22 mouse cellular contexts compared by ENCODE assay signal in the genomic region with DNA sequence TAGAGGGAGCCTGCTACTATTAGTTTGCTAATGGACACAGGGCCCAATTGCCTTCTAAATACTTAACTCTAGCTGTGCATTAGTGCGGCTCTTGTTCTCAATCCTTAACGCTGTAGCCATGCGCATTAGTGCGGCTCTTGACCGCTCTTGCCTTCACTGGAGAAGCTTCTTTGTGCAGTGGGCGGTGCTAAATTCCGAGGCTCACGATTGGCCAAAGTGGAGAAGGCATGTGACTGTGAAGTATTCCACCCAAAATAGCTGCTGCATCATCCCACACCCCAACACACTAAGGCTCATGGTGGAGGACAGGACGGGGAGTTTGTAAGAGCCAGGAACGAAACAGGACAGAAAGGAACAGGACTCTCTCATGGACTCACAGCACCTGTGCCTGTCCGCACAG. TPM values are rescaled to one million over a fixed set of nuclear protein-coding genes. Genes with fewer than 3 reads are reported as not detected.
A peak's percentile ranks its signal among the peaks of the same experiment; 100 is the strongest.
DNase-seq lines count a peak whose midpoint lies in the region; ATAC-seq and TF ChIP-seq lines count a peak whose summit lies in the region.
"Had no signal": no experiment of that assay in that cellular context is flagged by ENCODE, and none has a peak within 500 bp of the region (broad histone marks: within the 10 kb centered on the region; RNA-seq: fewer than 3 reads in every experiment).

No protein-coding gene starts in this region.

- no peak overlapping the region for H3K9ac ChIP-seq in heart, embryonic 12.5 days
- H3K9ac ChIP-seq in neural tube, embryonic 15.5 days (replicated peaks): no peak overlapping the region
- H3K9ac ChIP-seq in stomach, postnatal 0 days (ENCODE audit: low read length): no peak overlapping the region
- H3K9ac ChIP-seq: embryonic facial prominence, embryonic 12.5 days; forebrain, postnatal 0 days; hindbrain, embryonic 13.5 days; limb, embryonic 12.5 days; liver, embryonic 15.5 days; midbrain, embryonic 13.5 days; stomach, embryonic 15.5 days had no signal

- peak; percentile 42 for DNase-seq in heart, postnatal 4 days
- DNase-seq in neural tube, embryonic 10.5 days (ENCODE audit: extremely low spot score, low spot score): peak; percentile 11
- peak; percentile 87 for DNase-seq in R1 (ENCODE audit: low read depth, low spot score)
- no peak for DNase-seq in stomach, postnatal 0 days (ENCODE audit: low spot score)
- DNase-seq in urinary bladder, adult 2 months (ENCODE audit: low spot score): no peak
- DNase-seq: cerebellum, adult 8-10 months; forebrain, postnatal 0 days; gastrocnemius, postnatal 36 days; layer of hippocampus, adult 9-11 months; right cerebral cortex, postnatal 25 days had no signal

- no peak for TF ChIP-seq CTCF in stomach, postnatal 0 days (IDR thresholded peaks at IDR 0.05; ENCODE audit: low read depth)

- 72% methylated on average over 11 of the region's 11 CpGs for WGBS in heart, embryonic 12.5 days
- 86% methylated on average over 11 of the region's 11 CpGs for WGBS in neural tube, embryonic 15.5 days
- 85% methylated on average over 11 of the region's 11 CpGs for WGBS in stomach, postnatal 0 days

- no peaks in the 10 kb centered on the region; the same call in 1 of the 2 replicates for H3K9me3 ChIP-seq in heart, embryonic 12.5 days (replicated peaks)
- no peaks in the 10 kb centered on the region for H3K9me3 ChIP-seq in neural tube, embryonic 15.5 days (replicated peaks)
- H3K9me3 ChIP-seq in stomach, postnatal 0 days (ENCODE audit: control insufficient read depth, low read length): no peaks in the 10 kb centered on the region
- H3K9me3 ChIP-seq: embryonic facial prominence, embryonic 12.5 days; hindbrain, embryonic 13.5 days; limb, embryonic 12.5 days; liver, embryonic 15.5 days; midbrain, embryonic 13.5 days; stomach, embryonic 15.5 days had no signal

- peaks cover 6% of the 10 kb centered on the region for H3K27me3 ChIP-seq in heart, embryonic 12.5 days (replicated peaks)
- no peaks in the 10 kb centered on the region for H3K27me3 ChIP-seq in neural tube, embryonic 15.5 days (replicated peaks)
- H3K27me3 ChIP-seq in stomach, postnatal 0 days (ENCODE audit: control insufficient read depth, insufficient read depth, low read length): no peaks in the 10 kb centered on the region
- H3K27me3 ChIP-seq: embryonic facial prominence, embryonic 12.5 days; hindbrain, embryonic 13.5 days; limb, embryonic 12.5 days; liver, embryonic 15.5 days; midbrain, embryonic 13.5 days; stomach, embryonic 15.5 days had no signal

- no peak for ATAC-seq in heart, embryonic 12.5 days (ENCODE audit: insufficient number of reproducible peaks, low FRiP score)
- ATAC-seq in neural tube, embryonic 15.5 days (ENCODE audit: low FRiP score): no peak
- ATAC-seq in stomach, postnatal 0 days (ENCODE audit: low FRiP score, low TSS enrichment): no peak
- ATAC-seq: forebrain, postnatal 0 days; inflammation-experienced regulatory T-cells, adult 6 months; lung, postnatal 0 days; midbrain, embryonic 13.5 days had no signal

- TF ChIP-seq EP300 in stomach, postnatal 0 days (optimal IDR thresholded peaks at IDR 0.05): no peak

- H3K27ac ChIP-seq in heart, embryonic 12.5 days (ENCODE audit: poor library complexity, severe bottlenecking): no peak overlapping the region; the same call in 1 of the 2 replicates
- H3K27ac ChIP-seq in neural tube, embryonic 15.5 days (replicated peaks): no peak overlapping the region
- H3K27ac ChIP-seq in stomach, postnatal 0 days (replicated peaks): no peak overlapping the region
- H3K27ac ChIP-seq: embryonic facial prominence, embryonic 12.5 days; hindbrain, embryonic 13.5 days; left cerebral cortex, adult 2 months; limb, embryonic 12.5 days; liver, embryonic 15.5 days; midbrain, embryonic 13.5 days; stomach, embryonic 15.5 days had no signal

- H3K4me2 ChIP-seq in heart, embryonic 12.5 days: no peak overlapping the region
- no peak overlapping the region for H3K4me2 ChIP-seq in neural tube, embryonic 15.5 days
- H3K4me2 ChIP-seq in stomach, postnatal 0 days (replicated peaks; ENCODE audit: low read depth): no peak overlapping the region
- H3K4me2 ChIP-seq: embryonic facial prominence, embryonic 12.5 days; hindbrain, embryonic 13.5 days; limb, embryonic 12.5 days; liver, embryonic 15.5 days; midbrain, embryonic 13.5 days; stomach, embryonic 15.5 days had no signal

- H3K4me3 ChIP-seq in heart, embryonic 12.5 days: no peak overlapping the region
- H3K4me3 ChIP-seq in neural tube, embryonic 15.5 days (replicated peaks): no peak overlapping the region
- no peak overlapping the region for H3K4me3 ChIP-seq in stomach, postnatal 0 days (ENCODE audit: low read depth, low read length)
- H3K4me3 ChIP-seq: embryonic facial prominence, embryonic 12.5 days; erythroblast, embryonic 14.5 days; hindbrain, embryonic 13.5 days; left cerebral cortex, adult 2 months; limb, embryonic 12.5 days; liver, embryonic 15.5 days; midbrain, embryonic 13.5 days; stomach, embryonic 15.5 days had no signal

- no peaks in the 10 kb centered on the region for H3K36me3 ChIP-seq in heart, embryonic 12.5 days
- no peaks in the 10 kb centered on the region for H3K36me3 ChIP-seq in neural tube, embryonic 15.5 days
- no peaks in the 10 kb centered on the region for H3K36me3 ChIP-seq in stomach, postnatal 0 days (ENCODE audit: control insufficient read depth, insufficient read depth, low read length)
- H3K36me3 ChIP-seq: embryonic facial prominence, embryonic 12.5 days; limb, embryonic 12.5 days; liver, embryonic 15.5 days; midbrain, embryonic 13.5 days; stomach, embryonic 15.5 days had no signal

- 0 out of 2 replicates have a peak, but pooled peaks cover 7% of the 10 kb centered on the region for H3K4me1 ChIP-seq in heart, embryonic 12.5 days (replicated peaks)
- no peaks in the 10 kb centered on the region for H3K4me1 ChIP-seq in neural tube, embryonic 15.5 days
- no peaks in the 10 kb centered on the region for H3K4me1 ChIP-seq in stomach, postnatal 0 days (replicated peaks; ENCODE audit: control insufficient read depth, insufficient read depth)
- H3K4me1 ChIP-seq: embryonic facial prominence, embryonic 12.5 days; hindbrain, embryonic 13.5 days; limb, embryonic 12.5 days; liver, embryonic 15.5 days; midbrain, embryonic 13.5 days; stomach, embryonic 15.5 days had no signal

RNA-seq across cellular contexts. Expression of gene Ulk4, which starts 58.4 kb away (rescaled TPM):
- total RNA-seq in heart, postnatal 4 days (2021): 1 to 10 TPM; 2.5 to 2.7 TPM
- polyA plus RNA-seq in heart, embryonic 12.5 days (2016; fragmentation: Nextera tagmentation; extraction: Ambion mirVana): 97.4 and 111 TPM in 2 replicates
- 62.5 and 71.2 TPM in 2 replicates for polyA plus RNA-seq in neural tube, embryonic 15.5 days (2015; fragmentation: Nextera tagmentation; extraction: Ambion mirVana)
- 69.3 and 73.3 TPM in 2 replicates for polyA plus RNA-seq in stomach, postnatal 0 days (2015; fragmentation: Nextera tagmentation; extraction: Ambion mirVana)
- 2.4 and 2.9 TPM in 2 replicates for polyA plus RNA-seq in urinary bladder, adult 2 months (2012; rRNA removed)

Comparison
In these comparisons a context has a peak if more than half of its experiments do, and no peak if none do; other contexts are left out.
1. DNase-seq: peak in heart, postnatal 4 days (single experiment), neural tube, embryonic 10.5 days (single experiment) and R1 (single experiment); none in stomach, postnatal 0 days (single experiment) and urinary bladder, adult 2 months (single experiment).
2. RNA of gene Ulk4, which starts 58.4 kb away (polyA plus RNA-seq): 97.4 to 111 TPM in heart, embryonic 12.5 days, 69.3 to 73.3 TPM in stomach, postnatal 0 days and 62.5 to 71.2 TPM in neural tube, embryonic 15.5 days; 2.4 to 2.9 TPM in urinary bladder, adult 2 months; every median in the first group is over 10 times any median in the second.